Mouse (Mus musculus) heart, postnatal 0 days (tissue): ENCODE data around the gene Nhp2. TPM values are rescaled to one million over a fixed set of nuclear protein-coding genes. Genes with fewer than 3 reads are reported as not detected.

Experiments
- ATAC-seq: fragments of 200-750 bp; cut with Nextera tagmentation; 2 replicates; pipeline ENCODE4 v1.8.0; 2017; ENCODE audit warnings: low read depth, moderate number of reproducible peaks, moderate library complexity; ENCODE audit not compliant: insufficient read depth
- DNase-seq: peaks from one replicate; pipeline ENCODE4 v3.0.0-alpha.2; 2016; ENCODE audit warnings: low spot score
- H3K27ac ChIP-seq: fragments of 300-500 bp; sonication (generic); 2 replicates; pipeline ENCODE4 v1.5.1; 2014; ENCODE audit warnings: low read depth, mild to moderate bottlenecking
- H3K27me3 ChIP-seq: fragments of 300-500 bp; sonication (generic); 2 replicates; pipeline ENCODE4 v1.6.1; 2014; ENCODE audit warnings: low read length, mixed read lengths; ENCODE audit not compliant: control insufficient read depth, insufficient read depth
- H3K36me3 ChIP-seq: fragments of 300-500 bp; sonication (generic); replicated peaks from 2 replicates; pipeline ENCODE4 v1.6.1; 2014; ENCODE audit warnings: low read length, mixed read lengths; ENCODE audit not compliant: control insufficient read depth, insufficient read depth
- H3K4me1 ChIP-seq: fragments of 300-500 bp; sonication (generic); 2 replicates; pipeline ENCODE4 v1.6.1; 2014; ENCODE audit warnings: antibody characterized with exemption; ENCODE audit not compliant: control insufficient read depth, insufficient read depth
- H3K4me2 ChIP-seq: fragments of 300-500 bp; sonication (generic); 2 replicates; pipeline ENCODE4 v1.6.1; 2014; ENCODE audit warnings: low read depth, mild to moderate bottlenecking, low read length, moderate library complexity
- H3K4me3 ChIP-seq: fragments of 300-500 bp; sonication (generic); 2 replicates; pipeline ENCODE4 v1.5.1; 2014; ENCODE audit warnings: low read depth, low read length
- H3K9ac ChIP-seq: fragments of 300-500 bp; sonication (generic); replicated peaks from 2 replicates; pipeline ENCODE4 v1.6.1; 2014; ENCODE audit warnings: low read depth, low read length, mixed read lengths
- H3K9me3 ChIP-seq: fragments of 300-500 bp; sonication (generic); replicated peaks from 2 replicates; pipeline ENCODE4 v1.6.1; 2016; ENCODE audit warnings: low read length; ENCODE audit not compliant: control insufficient read depth
- CTCF ChIP-seq: IDR thresholded peaks from 2 replicates; pipeline ENCODE4 v1.5.1; 2016; ENCODE audit warnings: antibody characterized with exemption, control low read depth, low read depth
- EP300 ChIP-seq: IDR thresholded peaks from 2 replicates; pipeline ENCODE4 v1.6.1; 2016; ENCODE audit warnings: antibody characterized with exemption, low read depth
- WGBS: fragments of 180-500 bp; shearing (Covaris S2); extraction: QIAGEN DNeasy Blood & Tissue Kit; methylation state at CpG from one replicate; pipeline ENCODE4 v1.1.7; 2014; 5-methylcytosine and 5-hydroxymethylcytosine counted together
- polyA plus RNA-seq: library from polyadenylated mRNA; unstranded; fragments of >200 nt; fragmentation: Nextera tagmentation; extraction: Ambion mirVana; gene quantifications from 2 replicates; pipeline ENCODE4 v1.2.1, GENCODE M21; 2015
- total RNA-seq: library from RNA; depleted of rRNA; stranded (reverse); fragments of >200 nt; gene quantifications from 2 replicates; pipeline ENCODE4 v1.2.3, GENCODE M21; 2014; ENCODE audit warnings: low replicate concordance

Nhp2 gene
- total and polyA plus RNA-seq, 2 experiments from 2014 or later: 34.1 to 59.7 TPM

GRCm38 (mm10) chr11:51649111-51649888 lies 29.8 kb downstream of the Nhp2 start:
- Histone ChIP-seq H3K27ac (peak overlapping the region; percentile 90), H3K4me2 (peak overlapping the region; percentile 88), H3K9me3 (no peaks in the 10 kb centered on the region), H3K4me1 (peaks cover 24% of the 10 kb centered on the region), H3K27me3 (no peaks in the 10 kb centered on the region), H3K9ac (peak overlapping the region; percentile 79), H3K4me3 (peak overlapping the region; percentile 71), H3K36me3 (peaks cover 13% of the 10 kb centered on the region)
- no peak for ATAC-seq
- TF ChIP-seq EP300 (no peak), CTCF (no peak)
- 40% methylated on average over 11 of the region's 11 CpGs for WGBS
- no peak for DNase-seq

- ATAC-seq (no peak), DNase-seq (no peak)
- Histone ChIP-seq H3K9ac (peak overlapping the region; percentile 79), H3K27ac (peak overlapping the region; percentile 90), H3K4me1 (peaks cover 24% of the 10 kb centered on the region), H3K9me3 (no peaks in the 10 kb centered on the region), H3K36me3 (peaks cover 7% of the 10 kb centered on the region), H3K4me3 (peak overlapping the region; percentile 71), H3K4me2 (peak overlapping the region; percentile 88), H3K27me3 (no peaks in the 10 kb centered on the region)
- WGBS: 8% methylated on average over 7 of the region's 7 CpGs
- TF ChIP-seq CTCF (no peak), EP300 (no peak)
Observed at GRCm38 (mm10) chr11:51649889-51650199, 30.3 kb downstream of the Nhp2 start.

DNA sequence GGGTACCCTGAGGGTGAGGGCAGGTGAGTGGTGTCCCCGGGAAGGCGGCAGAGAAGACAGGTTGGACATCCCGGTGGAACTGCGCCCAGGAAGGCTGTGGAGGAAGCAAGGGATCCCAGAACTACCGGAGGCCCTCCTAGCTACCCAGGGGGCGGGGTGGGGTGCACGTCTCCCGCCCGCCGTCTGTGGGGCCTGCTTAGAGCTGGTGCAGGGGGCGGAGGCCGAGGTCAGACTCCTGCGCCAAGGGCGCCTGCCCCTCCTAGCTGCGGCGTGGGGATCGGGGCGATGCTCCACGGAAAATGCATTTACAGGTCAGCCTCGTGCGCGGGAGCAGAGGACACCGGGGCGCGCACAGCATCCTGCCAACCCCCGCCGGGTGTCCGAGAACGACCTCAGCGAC lies 30.7 kb downstream of the Nhp2 start:
- Histone ChIP-seq H3K36me3 (peaks cover 3% of the 10 kb centered on the region; the same call in 1 of the 2 replicates), H3K9ac (peak overlapping the region; percentile 79), H3K4me2 (peak overlapping the region; percentile 88), H3K9me3 (no peaks in the 10 kb centered on the region), H3K27me3 (no peaks in the 10 kb centered on the region), H3K4me3 (peak overlapping the region; percentile 71), H3K4me1 (peaks cover 24% of the 10 kb centered on the region), H3K27ac (peak overlapping the region; percentile 90)
- DNase-seq (no peak), ATAC-seq (peak; percentile 12; the same call in 1 of the 2 replicates)
- 1% methylated on average over 28 of the region's 30 CpGs for WGBS
- TF ChIP-seq CTCF (no peak), EP300 (no peak)

DNA sequence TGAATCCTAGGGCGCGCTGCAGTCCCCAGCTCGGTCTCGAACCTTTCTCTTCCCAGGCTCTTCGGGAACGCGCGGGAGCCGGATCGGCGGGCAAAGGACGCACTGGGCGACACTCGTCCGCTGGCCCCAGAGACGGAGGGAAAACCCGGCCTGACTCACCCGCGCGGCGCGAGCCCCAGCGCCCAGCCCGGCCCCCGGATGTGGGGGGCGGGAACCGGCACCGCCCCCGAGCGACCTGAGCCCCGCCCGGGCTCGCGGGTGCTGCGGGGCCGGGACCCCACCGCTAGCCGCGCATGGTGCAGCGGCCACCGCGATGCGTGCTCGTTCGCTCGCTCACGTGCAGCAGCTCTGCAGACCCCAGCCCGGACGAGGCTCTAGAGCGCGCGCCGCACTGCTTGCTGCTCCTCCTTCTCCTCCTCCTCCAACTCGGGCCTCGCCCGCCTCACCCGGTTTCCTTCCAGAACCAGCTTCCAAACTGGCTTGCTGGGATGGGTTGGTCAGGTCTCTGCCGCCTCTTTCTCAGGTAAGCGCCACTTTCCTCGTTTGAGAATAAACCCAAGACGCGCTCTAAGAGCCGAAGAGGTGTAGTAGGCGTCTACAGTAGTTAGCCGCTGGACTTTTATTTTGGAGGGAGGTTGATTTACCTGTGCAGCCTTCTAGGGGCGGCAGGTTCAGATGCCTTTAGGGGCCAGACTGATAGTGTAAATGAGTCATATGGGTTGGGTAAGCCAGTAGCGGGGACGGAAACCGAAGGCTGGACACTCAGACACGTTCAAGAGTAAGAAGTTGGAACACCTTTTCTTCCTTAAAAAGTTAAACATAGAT lies 31.4 kb downstream of the Nhp2 start, which contains the start of the genes N4bp3 and D930048N14Rik:
TSS of gene N4bp3 (minus strand) at position 152 of the 825 bp plus-strand sequence.
TSS of gene D930048N14Rik (plus strand) at position 264 of the 825 bp plus-strand sequence.
- DNase-seq: peak; percentile 39
- WGBS: 1% methylated on average over 63 of the region's 70 CpGs
- peak; percentile 62 for ATAC-seq
- H3K9me3 ChIP-seq: no peaks in the 10 kb centered on the region
- H3K9ac ChIP-seq: peak within 1 kb of the TSS; percentile 79
- TF ChIP-seq CTCF (no peak), EP300 (no peak)
- no peaks in the 10 kb centered on the region for H3K27me3 ChIP-seq
- H3K4me2 ChIP-seq: peak within 1 kb of the TSS; percentile 88
- peak within 1 kb of the TSS; percentile 71 for H3K4me3 ChIP-seq
- H3K36me3 ChIP-seq: no peaks in the 10 kb centered on the region
- H3K4me1 ChIP-seq: peaks cover 24% of the 10 kb centered on the region
- H3K27ac ChIP-seq: peak within 1 kb of the TSS; percentile 90

DNA sequence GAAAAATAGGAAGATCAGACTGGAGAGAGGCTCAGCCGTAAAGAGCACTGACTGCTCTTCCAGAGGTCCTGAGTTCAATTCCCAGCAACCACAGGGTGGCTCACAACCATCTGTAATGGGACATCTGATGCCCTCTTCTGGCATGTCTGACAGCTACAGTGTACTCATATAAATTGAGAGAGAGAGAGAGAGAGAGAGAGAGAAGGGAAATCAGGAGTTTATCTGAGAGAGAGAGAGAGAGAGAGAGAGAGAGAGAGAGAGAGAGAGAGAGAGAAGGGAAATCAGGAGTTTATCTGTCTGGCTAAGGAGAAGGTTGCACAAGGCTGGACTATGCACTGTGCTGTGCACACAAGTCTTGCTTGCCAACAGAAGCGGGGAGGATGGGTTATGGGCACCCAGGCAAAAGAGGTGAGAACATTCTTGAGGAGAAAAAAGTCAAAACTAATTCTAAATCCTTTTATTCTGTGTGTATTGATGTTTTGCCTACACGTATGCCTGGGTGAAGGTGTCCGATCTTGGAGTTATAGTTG lies 33.4 kb downstream of the Nhp2 start:
- WGBS: 88% methylated on average over 4 of the region's 4 CpGs
- no peak overlapping the region for H3K9ac ChIP-seq

More for the DNA sequence above, 33.4 kb downstream of the Nhp2 start:
- Histone ChIP-seq H3K4me3 (no peak overlapping the region), H3K36me3 (no peaks in the 10 kb centered on the region), H3K27ac (no peak overlapping the region), H3K4me1 (peaks cover 18% of the 10 kb centered on the region), H3K27me3 (no peaks in the 10 kb centered on the region), H3K4me2 (no peak overlapping the region), H3K9me3 (no peaks in the 10 kb centered on the region)
- TF ChIP-seq CTCF: no peak
- TF ChIP-seq EP300: no peak
- DNase-seq: no peak
- ATAC-seq: no peak
